Mouse (Mus musculus) NIH3T3 (cell line): ENCODE results near the gene Zfr.
"Not testable (repeated sequence)": the region's sequence is repeated elsewhere in the genome, so short reads cannot be mapped to it uniquely, and the experiment has no call there.

ENCODE experiments used
- DNase-seq: peaks from one replicate; pipeline ENCODE4 v3.0.0-alpha.2; 2012; ENCODE audit warnings: low read depth

Zfr gene

GRCm38 (mm10) chr15:12194817-12195735 is 77.4 kb downstream of the Zfr start:
- no peak for DNase-seq

GRCm38 (mm10) chr15:12195966-12196365 is 78.3 kb downstream of the Zfr start:
- no peak for DNase-seq

GRCm38 (mm10) chr15:12196410-12197191 is 79.0 kb downstream of the Zfr start:
- DNase-seq: peak; percentile 82

GRCm38 (mm10) chr15:12197361-12197760 is 79.7 kb downstream of the Zfr start:
- no peak for DNase-seq

GRCm38 (mm10) chr15:12200021-12200420 is 82.4 kb downstream of the Zfr start:
- no peak for DNase-seq

GRCm38 (mm10) chr15:12201856-12202255 is 84.2 kb downstream of the Zfr start:
- DNase-seq: no peak

GRCm38 (mm10) chr15:12202456-12202855 is 84.8 kb downstream of the Zfr start:
- DNase-seq: no peak

- DNase-seq: not testable (repeated sequence)
These were observed 85.4 kb downstream of the Zfr start for GRCm38 (mm10) chr15:12203008-12203407.

GRCm38 (mm10) chr15:12203512-12204318 is 86.1 kb downstream of the Zfr start:
- peak; percentile 62 for DNase-seq

- peak; percentile 100 for DNase-seq
These were observed 86.9 kb downstream of the Zfr start, which contains the start of gene Mtmr12 for GRCm38 (mm10) chr15:12204319-12205159. TSS of gene Mtmr12 (plus strand) at chr15:12205028.

GRCm38 (mm10) chr15:12205160-12205901 is 87.7 kb downstream of the Zfr start:
- DNase-seq: peak; percentile 50

GRCm38 (mm10) chr15:12205902-12206645 is 88.4 kb downstream of the Zfr start:
- DNase-seq: peak; percentile 41

- peak; percentile 14 for DNase-seq
These were observed 89.1 kb downstream of the Zfr start for GRCm38 (mm10) chr15:12206646-12207222.

GRCm38 (mm10) chr15:12207556-12208090 is 90.0 kb downstream of the Zfr start:
- no peak for DNase-seq

GRCm38 (mm10) chr15:12211577-12211976 is 93.9 kb downstream of the Zfr start:
- DNase-seq: no peak

GRCm38 (mm10) chr15:12212266-12212665 is 94.6 kb downstream of the Zfr start:
- no peak for DNase-seq

GRCm38 (mm10) chr15:12214531-12215414 is 97.1 kb downstream of the Zfr start:
- no peak for DNase-seq

GRCm38 (mm10) chr15:12215415-12215718 is 97.7 kb downstream of the Zfr start:
- no peak for DNase-seq
